ENCODE assay signal across 13 mouse cellular contexts in genomic region chr15:103000501-103000901, GRCm38 (mm10). TPM values are rescaled to one million over a fixed set of nuclear protein-coding genes. Genes with fewer than 3 reads are reported as not detected.
DNase-seq lines count a peak whose midpoint lies in the region; ATAC-seq and TF ChIP-seq lines count a peak whose summit lies in the region.
"Had no signal": no experiment of that assay in that cellular context is flagged by ENCODE, and none has a peak within 500 bp of the region (broad histone marks: within the 10 kb centered on the region; RNA-seq: fewer than 3 reads in every experiment).

No protein-coding gene starts in this region.

- intact Hi-C loops in heart, postnatal 36 days (cut with DNase I), result no loop called here

- TF ChIP-seq POLR2A in testis, adult 2 months (IDR thresholded peaks at IDR 0.05; ENCODE audit: control insufficient read depth, low read depth, low read length), result no peak

- no peaks in the 10 kb centered on the region for H3K9me3 ChIP-seq in heart, embryonic 13.5 days
- no peaks in the 10 kb centered on the region for H3K9me3 ChIP-seq in limb, embryonic 11.5 days (ENCODE audit: control insufficient read depth, low read length)
- H3K9me3 ChIP-seq in stomach, postnatal 0 days (ENCODE audit: control insufficient read depth, low read length), result no peaks in the 10 kb centered on the region

- TF ChIP-seq EP300 in stomach, postnatal 0 days (optimal IDR thresholded peaks at IDR 0.05), result no peak

- H3K4me2 ChIP-seq in heart, embryonic 13.5 days, result peak overlapping the region; percentile 81
- H3K4me2 ChIP-seq in limb, embryonic 11.5 days (ENCODE audit: low read depth, severe bottlenecking), result peak overlapping the region; percentile 78
- peak overlapping the region; percentile 80 for H3K4me2 ChIP-seq in stomach, postnatal 0 days (replicated peaks; ENCODE audit: low read depth)

- WGBS in heart, embryonic 13.5 days, result 8% methylated on average over 24 of the region's 24 CpGs
- 0% methylated on average over 24 of the region's 24 CpGs for WGBS in limb, embryonic 11.5 days
- WGBS in stomach, postnatal 0 days, result 20% methylated on average over 24 of the region's 24 CpGs

- no peaks in the 10 kb centered on the region for H3K36me3 ChIP-seq in heart, embryonic 13.5 days
- no peaks in the 10 kb centered on the region for H3K36me3 ChIP-seq in testis, adult 2 months (ENCODE audit: control insufficient read depth, insufficient read depth, low read length)
- H3K36me3 ChIP-seq in limb, embryonic 11.5 days (ENCODE audit: control insufficient read depth, insufficient read depth, low read length), result no peaks in the 10 kb centered on the region
- H3K36me3 ChIP-seq in stomach, postnatal 0 days (ENCODE audit: control insufficient read depth, insufficient read depth, low read length), result no peaks in the 10 kb centered on the region

- peak overlapping the region; percentile 65 for H3K9ac ChIP-seq in heart, embryonic 13.5 days
- peak overlapping the region; percentile 84 for H3K9ac ChIP-seq in limb, embryonic 11.5 days (ENCODE audit: low read length)
- peak overlapping the region; percentile 62 for H3K9ac ChIP-seq in stomach, postnatal 0 days (ENCODE audit: low read length)

- DNase-seq in heart, postnatal 36 days, result no peak
- DNase-seq in testis, postnatal 10 days (ENCODE audit: low spot score), result no peak
- peak; percentile 74 for DNase-seq in limb, embryonic 11.5 days (ENCODE audit: low spot score)
- DNase-seq in stomach, postnatal 0 days (ENCODE audit: low spot score), result no peak
- no peak for DNase-seq in frontal cortex, adult 2 months (ENCODE audit: extremely low spot score in 1 of 2, low spot score in 1 of 2)
- DNase-seq: cerebellum, adult 9-11 months; layer of hippocampus, postnatal 36 days had no signal

- no peak for ATAC-seq in heart, embryonic 13.5 days (ENCODE audit: extremely low read depth, insufficient number of reproducible peaks, low FRiP score, low TSS enrichment)
- no peak for ATAC-seq in limb, embryonic 11.5 days (ENCODE audit: insufficient number of reproducible peaks, low FRiP score, low TSS enrichment, low read depth)
- no peak for ATAC-seq in stomach, postnatal 0 days (ENCODE audit: low FRiP score, low TSS enrichment)
- no peak for ATAC-seq in megakaryocyte, adult 5-6 weeks (ENCODE audit: poor library complexity, severe bottlenecking)
- ATAC-seq: Patski had no signal

- no peak overlapping the region for H3K27ac ChIP-seq in heart, embryonic 13.5 days (replicated peaks)
- peak overlapping the region; percentile 77 for H3K27ac ChIP-seq in testis, adult 2 months (ENCODE audit: control insufficient read depth, insufficient read depth, low read depth, low read length)
- H3K27ac ChIP-seq in limb, embryonic 11.5 days (replicated peaks; ENCODE audit: low read depth, low read length), result peak overlapping the region; percentile 90
- H3K27ac ChIP-seq in stomach, postnatal 0 days (replicated peaks), result peak overlapping the region; percentile 67

- peaks cover 100% of the 10 kb centered on the region for H3K27me3 ChIP-seq in heart, embryonic 13.5 days (replicated peaks)
- peaks cover 15% of the 10 kb centered on the region for H3K27me3 ChIP-seq in testis, adult 2 months (ENCODE audit: control insufficient read depth, insufficient read depth, low read length)
- H3K27me3 ChIP-seq in limb, embryonic 11.5 days (ENCODE audit: control insufficient read depth, insufficient read depth, low read length), result peaks cover 52% of the 10 kb centered on the region
- H3K27me3 ChIP-seq in stomach, postnatal 0 days (ENCODE audit: control insufficient read depth, insufficient read depth, low read length), result peaks cover 15% of the 10 kb centered on the region; the same call in 1 of the 2 replicates
- H3K27me3 ChIP-seq: Patski had no signal

- peaks cover 30% of the 10 kb centered on the region for H3K4me1 ChIP-seq in heart, embryonic 13.5 days
- peaks cover 16% of the 10 kb centered on the region for H3K4me1 ChIP-seq in testis, adult 2 months (ENCODE audit: control insufficient read depth, insufficient read depth, low read length)
- H3K4me1 ChIP-seq in limb, embryonic 11.5 days (ENCODE audit: control insufficient read depth, insufficient read depth, low read length), result peaks cover 79% of the 10 kb centered on the region
- H3K4me1 ChIP-seq in stomach, postnatal 0 days (replicated peaks; ENCODE audit: control insufficient read depth, insufficient read depth), result 0 out of 2 replicates have a peak, but pooled peaks cover 2% of the 10 kb centered on the region

- H3K4me3 ChIP-seq in heart, embryonic 13.5 days, result peak overlapping the region; percentile 21
- peak overlapping the region; percentile 30 for H3K4me3 ChIP-seq in testis, adult 2 months (ENCODE audit: control insufficient read depth, low read depth, low read length)
- peak overlapping the region; percentile 41 for H3K4me3 ChIP-seq in limb, embryonic 11.5 days (ENCODE audit: low read depth, low read length)
- peak overlapping the region; percentile 18; the same call in 1 of the 2 replicates for H3K4me3 ChIP-seq in stomach, postnatal 0 days (ENCODE audit: low read depth, low read length)

- no peak for TF ChIP-seq CTCF in testis, adult 2 months (IDR thresholded peaks at IDR 0.05; ENCODE audit: control insufficient read depth, insufficient read depth, insufficient replicate concordance, low read depth, low read length)
- TF ChIP-seq CTCF in stomach, postnatal 0 days (IDR thresholded peaks at IDR 0.05; ENCODE audit: low read depth), result no peak

RNA-seq across cellular contexts. Expression of gene Hoxc6, which starts 2.4 kb away (rescaled TPM):
- 0.22 and 0.25 TPM in 2 replicates for polyA plus RNA-seq in heart, embryonic 13.5 days (2015; fragmentation: Nextera tagmentation; extraction: Ambion mirVana)
- under 1 TPM in 1 of 2 experiments, not detected in 1; 0.25 TPM for total RNA-seq in heart, postnatal 36 days (2021)
- polyA plus RNA-seq in testis, adult 2 months (2012; rRNA removed), result 1.0 and 1.1 TPM in 2 replicates
- 9.5 and 10.9 TPM in 2 replicates for polyA plus RNA-seq in limb, embryonic 11.5 days (2014; fragmentation: Nextera tagmentation; extraction: Ambion mirVana)
- polyA plus RNA-seq in stomach, postnatal 0 days (2015; fragmentation: Nextera tagmentation; extraction: Ambion mirVana), result 3.3 and 4.9 TPM in 2 replicates
- polyA plus RNA-seq in frontal cortex, adult 2 months (2012; rRNA removed), result not detected in 2 replicates
- total RNA-seq in megakaryocyte, adult 5-6 weeks (2015), result not detected in 2 replicates
- total RNA-seq in megakaryocyte, adult 5-6 weeks (2017), result not detected in 2 replicates
- total RNA-seq: layer of hippocampus, postnatal 36 days; midbrain, postnatal 0 days had no signal
- polyA plus RNA-seq: midbrain, postnatal 0 days; spleen, adult 2 months had no signal

RNA-seq across cellular contexts. Expression of gene Hoxc8, which starts 10.1 kb away (rescaled TPM):
- polyA plus RNA-seq in heart, embryonic 13.5 days (2015; fragmentation: Nextera tagmentation; extraction: Ambion mirVana), result 0.06 TPM in 1 of 2 replicates, not detected in the other
- total RNA-seq in heart, postnatal 36 days (2021), result not detected
- 0.15 and 0.34 TPM in 2 replicates for polyA plus RNA-seq in testis, adult 2 months (2012; rRNA removed)
- 4.6 and 4.8 TPM in 2 replicates for polyA plus RNA-seq in limb, embryonic 11.5 days (2014; fragmentation: Nextera tagmentation; extraction: Ambion mirVana)
- polyA plus RNA-seq in stomach, postnatal 0 days (2015; fragmentation: Nextera tagmentation; extraction: Ambion mirVana), result 7.1 and 7.3 TPM in 2 replicates
- polyA plus RNA-seq in frontal cortex, adult 2 months (2012; rRNA removed), result not detected in 2 replicates
- not detected in 2 replicates for total RNA-seq in megakaryocyte, adult 5-6 weeks (2015)
- not detected in 2 replicates for total RNA-seq in megakaryocyte, adult 5-6 weeks (2017)
- total RNA-seq: layer of hippocampus, postnatal 36 days; midbrain, postnatal 0 days had no signal
- polyA plus RNA-seq: midbrain, postnatal 0 days; spleen, adult 2 months had no signal

RNA-seq across cellular contexts. Expression of gene Hoxc4, which starts 18.2 kb away (rescaled TPM):
- polyA plus RNA-seq in heart, embryonic 13.5 days (2015; fragmentation: Nextera tagmentation; extraction: Ambion mirVana), result 0.39 and 0.98 TPM in 2 replicates
- not detected for total RNA-seq in heart, postnatal 36 days (2021)
- 0.33 and 0.36 TPM in 2 replicates for polyA plus RNA-seq in testis, adult 2 months (2012; rRNA removed)
- 5.1 and 6.4 TPM in 2 replicates for polyA plus RNA-seq in limb, embryonic 11.5 days (2014; fragmentation: Nextera tagmentation; extraction: Ambion mirVana)
- 9.6 and 10.4 TPM in 2 replicates for polyA plus RNA-seq in stomach, postnatal 0 days (2015; fragmentation: Nextera tagmentation; extraction: Ambion mirVana)
- 0.06 TPM in 1 of 2 replicates, not detected in the other for polyA plus RNA-seq in frontal cortex, adult 2 months (2012; rRNA removed)
- not detected in 2 replicates for total RNA-seq in megakaryocyte, adult 5-6 weeks (2015)
- total RNA-seq in megakaryocyte, adult 5-6 weeks (2017), result not detected in 2 replicates
- total RNA-seq: layer of hippocampus, postnatal 36 days had no signal
- polyA plus RNA-seq: midbrain, postnatal 0 days had no signal

RNA-seq across cellular contexts. Expression of gene Hoxc9, which starts 24.3 kb away (rescaled TPM):
- polyA plus RNA-seq in heart, embryonic 13.5 days (2015; fragmentation: Nextera tagmentation; extraction: Ambion mirVana), result not detected in 2 replicates
- total RNA-seq in heart, postnatal 36 days (2021), result not detected
- polyA plus RNA-seq in testis, adult 2 months (2012; rRNA removed), result 2.1 and 2.6 TPM in 2 replicates
- polyA plus RNA-seq in limb, embryonic 11.5 days (2014; fragmentation: Nextera tagmentation; extraction: Ambion mirVana), result 4.4 and 6.1 TPM in 2 replicates
- polyA plus RNA-seq in stomach, postnatal 0 days (2015; fragmentation: Nextera tagmentation; extraction: Ambion mirVana), result not detected in 2 replicates
- not detected in 2 replicates for polyA plus RNA-seq in frontal cortex, adult 2 months (2012; rRNA removed)
- not detected in 2 replicates for total RNA-seq in megakaryocyte, adult 5-6 weeks (2015)
- not detected in 2 replicates for total RNA-seq in megakaryocyte, adult 5-6 weeks (2017)
- total RNA-seq: layer of hippocampus, postnatal 36 days; midbrain, postnatal 0 days had no signal
- polyA plus RNA-seq: midbrain, postnatal 0 days; spleen, adult 2 months had no signal

RNA-seq across cellular contexts. Expression of gene Hoxc5, which starts 33.3 kb away (rescaled TPM):
- polyA plus RNA-seq in heart, embryonic 13.5 days (2015; fragmentation: Nextera tagmentation; extraction: Ambion mirVana), result 0.57 and 1.6 TPM in 2 replicates
- total RNA-seq in heart, postnatal 36 days (2021), result not detected
- 0.53 and 0.66 TPM in 2 replicates for polyA plus RNA-seq in testis, adult 2 months (2012; rRNA removed)
- 8.3 and 9.1 TPM in 2 replicates for polyA plus RNA-seq in limb, embryonic 11.5 days (2014; fragmentation: Nextera tagmentation; extraction: Ambion mirVana)
- polyA plus RNA-seq in stomach, postnatal 0 days (2015; fragmentation: Nextera tagmentation; extraction: Ambion mirVana), result 18.0 and 18.2 TPM in 2 replicates
- polyA plus RNA-seq in frontal cortex, adult 2 months (2012; rRNA removed), result not detected in 2 replicates
- not detected in 2 replicates for total RNA-seq in megakaryocyte, adult 5-6 weeks (2015)
- total RNA-seq in megakaryocyte, adult 5-6 weeks (2017), result not detected in 2 replicates
- total RNA-seq: layer of hippocampus, postnatal 36 days had no signal
- polyA plus RNA-seq: midbrain, postnatal 0 days had no signal
